Mouse (Mus musculus): Measurements from ENCODE around the gene Cdc42ep4.

Cdc42ep4 gene

DNA sequence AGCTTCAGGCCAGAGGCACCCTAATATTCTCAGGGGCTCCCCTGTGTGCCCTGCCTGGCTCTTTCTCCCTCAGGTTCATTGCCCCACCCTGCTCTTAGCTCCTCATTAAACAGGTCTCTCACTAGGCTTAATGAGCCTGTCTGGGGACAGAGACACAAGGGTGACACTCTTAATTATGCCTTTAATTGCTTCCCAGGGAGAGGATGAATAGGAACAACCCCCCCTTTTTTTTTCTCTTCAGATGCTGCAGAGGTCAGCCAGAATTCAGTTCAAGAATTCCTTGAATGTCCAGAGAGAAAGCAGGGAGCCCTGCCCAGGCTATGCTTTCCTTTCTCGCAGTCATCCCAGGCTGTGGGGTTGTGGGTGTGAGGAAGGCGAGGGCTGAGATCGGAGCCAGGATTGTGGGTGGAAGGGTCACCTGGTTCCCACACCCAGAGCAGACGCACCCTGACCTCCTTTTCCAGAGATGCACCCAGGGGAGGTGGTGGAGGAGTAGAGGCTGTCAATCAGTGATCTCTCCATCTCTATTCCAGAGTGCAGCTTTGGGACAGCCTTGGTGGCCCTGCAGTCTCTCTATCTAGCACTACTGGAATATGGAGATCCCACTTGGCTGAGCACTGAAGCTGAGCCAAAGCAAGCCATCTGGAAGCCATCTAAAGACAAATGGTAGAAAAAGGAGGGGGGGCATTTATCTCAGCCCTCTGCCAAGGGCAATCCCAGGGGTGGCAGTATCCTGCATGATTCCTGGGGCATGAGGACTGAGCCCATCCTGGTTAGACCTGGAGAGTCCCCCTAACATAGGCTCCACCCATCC lies 26.2 kb downstream of the Cdc42ep4 start:
- in situ Hi-C loops (cut with MboI, MseI), result no loop called here

DNA sequence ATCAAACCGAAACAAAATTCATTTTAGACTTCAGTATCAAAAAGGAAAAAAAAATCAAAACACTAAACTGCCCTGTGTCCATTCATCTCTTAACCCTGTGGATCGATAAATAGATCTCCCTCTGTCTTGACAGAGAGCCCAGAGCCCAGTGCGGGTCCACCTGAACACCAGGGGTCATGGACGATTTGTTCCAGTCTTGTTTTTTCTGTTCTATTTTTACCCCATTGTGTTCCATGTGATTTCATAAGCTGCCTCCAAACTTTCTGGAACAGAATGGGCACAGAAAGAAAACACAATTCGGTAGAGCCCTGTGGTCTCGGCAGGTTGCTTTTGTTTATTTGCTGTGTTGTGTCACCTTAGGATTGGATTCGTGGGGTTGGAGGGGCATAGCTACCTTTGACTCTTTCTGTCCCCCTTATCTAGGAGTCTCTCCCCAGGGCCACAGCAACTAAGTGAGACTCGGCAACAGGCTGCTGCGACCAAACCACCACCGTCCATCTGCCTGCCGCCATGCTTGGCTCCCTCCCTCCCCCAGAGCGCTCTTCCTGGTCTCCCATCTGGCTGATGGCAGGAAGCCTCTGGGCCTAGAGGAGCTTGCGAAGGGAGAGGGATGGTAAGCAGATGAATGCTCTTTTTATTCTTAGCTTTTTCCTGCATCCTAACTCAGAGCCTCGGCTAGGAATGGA lies 29.1 kb downstream of the Cdc42ep4 start:
- in situ Hi-C loops (cut with MboI, MseI), result no loop called here

DNA sequence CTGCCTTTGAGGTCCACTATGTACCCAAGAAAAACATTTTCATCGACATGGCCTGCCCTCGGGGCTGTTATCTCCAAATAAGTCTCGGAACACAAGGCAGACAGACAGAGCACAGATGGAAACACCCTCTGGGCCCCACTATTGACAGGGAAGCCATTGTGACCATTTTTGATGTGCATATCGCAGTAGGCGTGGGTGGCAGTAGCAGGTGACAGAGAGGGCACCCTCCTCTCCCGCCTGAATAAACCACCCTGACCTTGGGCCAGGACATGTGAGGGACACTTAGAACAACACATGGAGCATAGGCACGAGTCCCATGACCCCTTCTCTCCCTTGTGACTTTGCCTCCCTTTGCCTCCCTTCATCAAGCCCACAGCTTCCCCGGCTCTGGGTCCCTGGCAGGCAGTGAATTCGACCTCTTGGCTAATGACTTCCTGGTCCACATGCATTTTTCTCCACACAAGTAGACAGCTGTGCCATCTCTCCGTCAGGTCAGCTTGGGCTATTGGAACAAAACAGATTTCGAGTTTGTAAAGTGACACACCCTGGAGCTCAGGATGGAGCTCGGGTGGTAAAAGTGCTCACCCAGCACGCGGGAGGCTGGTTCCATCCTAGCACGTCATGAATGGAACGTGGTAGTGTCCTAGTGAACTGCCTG lies 33.8 kb downstream of the Cdc42ep4 start:
- in situ Hi-C loops (cut with MboI, MseI), result no loop called here

DNA sequence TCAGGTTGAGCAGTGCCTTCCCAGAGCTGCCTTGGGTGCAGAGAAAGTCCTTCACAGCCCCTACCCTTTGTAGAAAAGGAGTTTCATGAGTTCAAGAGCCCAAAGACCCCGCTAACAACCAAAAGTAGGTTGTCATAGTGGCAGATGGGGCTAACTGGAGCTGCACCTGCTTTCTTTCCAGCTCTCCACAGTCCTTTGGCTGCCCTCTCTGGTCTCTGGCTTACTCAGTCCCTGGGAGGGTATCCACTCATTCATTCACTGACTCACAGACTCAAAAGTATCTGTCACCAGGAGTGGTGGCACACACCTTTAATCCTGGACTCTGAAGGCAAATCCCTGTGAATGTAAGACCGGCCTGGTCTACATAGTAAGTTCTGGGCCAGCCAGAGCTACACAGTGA lies 35.5 kb downstream of the Cdc42ep4 start:
- in situ Hi-C loops (cut with MboI, MseI), result no loop called here

DNA sequence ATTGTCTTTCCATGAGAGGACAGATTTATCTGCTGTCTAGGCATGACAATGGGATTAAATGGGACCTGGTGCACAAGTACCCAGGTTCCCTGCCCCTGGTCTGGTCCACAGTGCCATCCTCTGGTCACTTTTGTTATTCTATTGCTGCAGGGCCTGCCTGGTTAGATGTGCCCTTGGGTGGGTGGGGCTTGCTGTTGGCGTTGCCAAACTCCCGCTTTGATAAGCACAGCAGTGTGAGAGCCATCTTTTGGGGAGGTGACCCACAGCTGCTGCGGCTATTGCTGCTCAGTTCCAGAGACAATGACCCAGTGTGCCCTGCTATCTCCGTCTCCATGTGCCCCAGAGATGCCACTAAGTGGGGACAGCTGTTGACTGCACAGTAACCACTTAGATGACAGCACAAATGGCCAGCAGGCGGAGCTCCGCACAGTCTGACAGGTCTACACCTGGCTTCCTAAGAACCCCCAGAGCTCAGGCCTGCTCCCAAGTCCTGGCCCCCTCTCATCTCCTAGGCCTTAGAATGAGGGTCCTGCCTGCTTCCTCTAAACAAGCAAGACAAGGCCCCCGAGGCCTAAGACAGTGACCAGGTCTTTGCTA lies 36.5 kb downstream of the Cdc42ep4 start:
- in situ Hi-C loops (cut with MboI, MseI), result no loop called here

DNA sequence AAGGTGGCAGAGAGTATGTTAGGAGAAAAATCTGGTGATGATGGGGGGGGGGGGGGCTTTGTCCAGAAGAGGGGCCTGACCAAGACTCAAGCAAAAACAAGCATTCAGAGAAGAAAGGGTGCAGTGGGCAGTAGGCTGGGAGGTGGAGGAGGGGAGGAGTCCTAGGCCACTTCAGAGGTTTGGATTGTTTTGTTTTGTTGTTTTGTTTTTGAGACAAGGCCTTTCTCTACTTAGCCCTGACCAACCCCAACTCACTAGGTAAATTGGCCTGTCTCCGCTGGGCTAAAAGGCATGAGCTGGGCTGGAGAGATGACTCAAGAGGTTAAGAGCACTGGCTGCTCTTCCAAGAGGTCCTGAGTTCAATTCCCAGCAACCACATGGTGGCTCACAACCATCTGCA lies 40.6 kb downstream of the Cdc42ep4 start:
- in situ Hi-C loops (cut with MboI, MseI), result no loop called here

DNA sequence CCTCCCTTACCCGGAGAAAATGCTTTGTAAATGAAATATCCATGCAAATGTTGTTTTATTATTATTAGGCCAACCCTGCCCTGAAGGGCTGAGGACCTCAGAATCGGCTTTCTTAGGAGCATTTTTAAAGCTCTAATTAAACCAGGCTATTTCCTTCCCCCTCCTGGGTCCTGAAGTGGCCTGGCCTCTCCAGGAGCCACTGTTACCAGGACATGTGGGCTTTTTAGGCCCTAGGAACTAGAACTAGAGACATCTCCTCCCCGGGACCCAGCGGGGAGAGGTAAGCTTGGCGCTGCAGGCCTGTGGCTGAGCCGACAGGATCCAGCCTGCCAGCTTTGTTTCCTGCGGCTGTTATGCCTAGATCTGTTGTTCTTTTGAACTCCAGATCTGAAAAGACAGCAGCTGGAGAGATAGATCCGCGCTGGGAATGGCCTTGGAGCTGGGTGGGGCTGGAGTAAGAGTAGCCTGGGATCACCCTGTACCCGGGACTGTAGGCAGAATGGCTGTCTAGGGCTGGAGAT lies 41.4 kb downstream of the Cdc42ep4 start:
- in situ Hi-C loops (cut with MboI, MseI), result no loop called here

DNA sequence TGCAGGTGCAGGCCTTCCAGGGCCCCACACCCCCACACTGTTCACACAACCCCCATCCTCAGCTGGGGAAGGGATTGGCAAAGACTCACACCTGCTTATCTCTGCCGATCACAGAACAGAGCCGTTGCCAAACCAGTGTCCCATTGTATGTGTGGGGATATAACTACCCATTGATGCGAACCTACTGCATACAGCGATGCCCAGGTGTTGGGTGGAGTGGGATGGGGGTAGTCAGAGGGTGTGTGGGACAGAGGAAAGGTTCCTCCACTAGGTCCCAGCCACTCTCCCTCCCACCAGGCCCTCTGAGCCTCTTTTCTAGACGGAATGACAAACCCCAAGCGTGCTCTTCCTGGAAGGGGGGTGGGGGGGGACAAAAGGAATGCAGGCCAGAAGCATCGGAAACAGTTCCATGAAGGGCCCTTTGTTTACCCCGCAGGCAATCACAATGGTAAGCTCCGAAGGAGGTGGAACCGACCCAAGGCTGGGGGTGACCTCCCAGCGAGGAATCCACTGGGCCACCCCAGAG lies 41.9 kb downstream of the Cdc42ep4 start, which contains the start of gene Cpsf4l:
TSS of gene Cpsf4l (minus strand) at position 287 of the 526 bp plus-strand sequence.
- in situ Hi-C loops (cut with MboI, MseI), result loop anchor here (5.0 kb wide), 1 partner anchor 103 kb away; no protein-coding TSS in a partner anchor

DNA sequence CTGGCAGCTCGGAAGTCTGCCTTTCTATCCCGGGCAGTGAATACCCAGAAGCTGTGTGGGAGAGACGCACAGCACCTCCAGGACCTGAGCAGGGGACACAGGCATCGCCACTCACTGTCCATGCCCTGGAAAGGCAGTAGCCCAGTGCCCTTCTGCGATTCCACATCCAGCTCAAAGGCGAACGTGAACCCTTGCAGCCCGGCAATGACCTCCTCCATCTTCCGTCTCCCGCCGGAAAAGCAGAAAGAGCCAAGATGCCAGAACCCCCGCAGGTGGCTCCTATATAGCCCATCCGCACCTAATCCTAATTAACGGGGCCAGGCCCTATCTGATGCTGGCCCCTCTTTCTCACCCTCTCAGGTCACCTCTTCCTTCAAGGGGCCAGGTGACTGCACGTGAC lies 42.4 kb downstream of the Cdc42ep4 start:
- in situ Hi-C loops (cut with MboI, MseI), result loop anchor here (5.0 kb wide), 1 partner anchor 103 kb away; no protein-coding TSS in a partner anchor

DNA sequence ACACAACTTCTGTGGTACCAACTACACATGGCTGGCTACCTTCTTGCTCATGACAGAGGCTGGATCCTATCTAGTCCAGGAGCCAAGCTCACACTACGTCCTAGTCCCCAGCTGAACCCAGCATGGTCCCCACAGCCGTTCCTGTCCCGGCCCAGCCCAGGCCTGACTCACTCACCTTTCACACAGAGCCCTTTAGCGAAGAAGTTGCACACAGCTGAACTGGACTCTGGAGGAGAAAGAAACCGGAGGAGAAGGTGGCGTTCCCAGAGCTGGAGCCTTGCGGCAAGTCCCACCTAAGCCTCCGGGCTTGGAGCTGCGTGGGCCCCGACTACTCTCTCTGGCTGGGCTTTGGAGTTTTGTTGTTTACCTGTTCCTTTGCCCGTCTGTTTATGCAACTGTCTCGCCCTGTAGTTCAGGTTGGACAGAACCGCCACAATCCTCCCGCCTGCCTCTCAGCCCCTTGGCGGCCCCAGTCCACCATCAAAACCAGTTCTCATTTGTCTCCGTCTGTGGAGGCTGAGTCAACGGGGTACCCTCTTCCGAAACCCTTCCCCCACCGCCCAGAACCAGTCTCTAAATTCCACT lies 43.0 kb downstream of the Cdc42ep4 start:
- in situ Hi-C loops (cut with MboI, MseI), result loop anchor here (5.0 kb wide), 1 partner anchor 104 kb away; no protein-coding TSS in a partner anchor

DNA sequence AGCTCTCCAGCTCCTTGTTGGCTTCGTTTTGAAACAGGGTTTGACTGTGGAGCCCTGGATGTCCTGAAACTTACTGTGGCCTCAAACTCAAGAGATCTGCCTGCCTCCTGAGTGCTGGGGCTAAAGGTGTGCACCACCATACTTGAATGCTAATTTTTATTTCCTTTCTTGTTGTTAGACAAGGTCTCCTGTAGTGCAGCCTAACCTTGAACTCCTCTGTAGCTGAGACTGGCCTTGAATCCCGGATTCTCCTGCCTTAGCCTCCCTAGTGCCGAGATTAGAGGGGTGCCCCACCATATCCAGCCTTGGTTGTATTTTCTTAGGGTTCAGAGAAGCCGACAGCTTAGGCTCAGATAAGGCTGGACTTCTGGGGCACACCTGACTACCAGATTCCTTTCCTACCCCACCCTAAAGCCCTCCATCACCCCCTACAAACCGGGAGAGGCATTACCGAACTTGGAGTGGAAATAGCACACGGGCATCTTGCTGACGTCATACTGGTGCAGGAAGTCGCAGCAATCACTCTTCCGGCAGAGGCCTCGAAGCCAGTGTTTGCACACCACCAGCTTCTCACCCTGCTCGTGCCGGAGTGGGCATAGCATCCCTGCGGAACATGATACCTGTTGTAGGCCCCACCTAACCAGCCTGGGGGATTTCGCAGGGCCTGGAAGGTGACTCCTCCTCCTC lies 45.6 kb downstream of the Cdc42ep4 start:
- in situ Hi-C loops (cut with MboI, MseI), result loop anchor here (5.0 kb wide), 1 partner anchor 106 kb away; no protein-coding TSS in a partner anchor

DNA sequence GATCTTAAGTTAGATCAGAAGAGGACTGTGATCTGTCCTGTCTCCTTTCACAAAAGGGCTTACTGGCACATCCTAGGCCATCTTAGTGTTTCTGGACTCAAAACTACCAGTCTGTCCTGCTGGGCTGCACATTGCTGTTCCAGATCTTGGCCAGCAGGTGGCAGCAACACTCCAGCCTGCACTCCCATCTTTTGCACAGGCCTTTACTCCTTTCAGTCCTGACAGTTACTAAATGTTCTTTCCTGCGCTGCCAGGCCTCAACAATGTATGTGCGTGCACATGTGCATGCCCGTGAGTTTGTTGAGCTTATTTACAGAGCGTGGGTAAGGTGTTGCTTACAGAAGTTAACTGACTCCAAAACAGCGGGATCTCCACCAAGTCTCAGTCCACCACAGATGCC lies 47.9 kb downstream of the Cdc42ep4 start:
- in situ Hi-C loops (cut with MboI, MseI), result no loop called here

DNA sequence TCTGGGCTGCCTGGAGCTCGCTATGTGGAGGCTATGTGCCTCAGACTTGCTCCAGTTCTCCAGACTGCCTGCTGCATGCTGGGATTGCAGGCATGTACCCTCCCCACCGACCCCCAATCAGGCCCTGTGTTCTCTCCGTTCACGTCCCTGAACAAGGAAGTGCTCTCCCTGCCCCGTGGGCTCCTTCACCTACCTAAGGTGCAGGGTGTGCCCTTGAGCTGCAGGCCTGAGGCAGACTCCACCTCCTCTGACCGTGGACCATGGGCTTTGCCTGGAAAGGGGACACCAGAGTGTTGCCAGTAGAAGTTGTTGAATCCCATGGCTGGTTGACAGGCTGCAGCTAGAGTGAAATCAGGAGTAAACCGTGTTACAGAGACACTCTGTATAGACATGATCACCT lies 52.0 kb downstream of the Cdc42ep4 start:
- in situ Hi-C loops (cut with MboI, MseI), result no loop called here

DNA sequence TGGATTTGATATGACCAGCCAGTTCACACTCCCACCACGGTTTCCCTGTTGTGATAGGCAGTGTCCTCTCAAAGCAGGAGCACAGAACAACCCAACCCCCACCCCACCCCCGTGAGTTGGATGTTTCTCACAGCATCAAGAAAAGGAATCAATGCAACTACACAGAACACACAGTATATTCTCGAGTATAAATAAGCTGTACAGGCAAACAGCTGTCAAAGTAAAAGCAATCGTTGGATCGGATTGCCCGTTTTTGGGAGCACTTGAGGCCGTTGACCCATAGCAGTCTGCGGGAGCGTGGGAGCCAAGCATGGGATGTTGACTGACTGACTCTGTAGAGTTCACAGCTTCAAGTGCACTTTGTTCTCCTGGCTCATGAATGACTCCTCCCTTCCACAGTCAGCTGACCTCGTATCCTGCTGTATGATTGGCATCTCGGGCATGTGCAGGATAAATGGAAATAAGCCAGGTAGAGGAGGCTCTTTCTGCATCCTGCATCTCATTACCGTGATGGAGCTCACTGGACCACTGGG lies 53.6 kb downstream of the Cdc42ep4 start:
- in situ Hi-C loops (cut with MboI, MseI), result no loop called here

DNA sequence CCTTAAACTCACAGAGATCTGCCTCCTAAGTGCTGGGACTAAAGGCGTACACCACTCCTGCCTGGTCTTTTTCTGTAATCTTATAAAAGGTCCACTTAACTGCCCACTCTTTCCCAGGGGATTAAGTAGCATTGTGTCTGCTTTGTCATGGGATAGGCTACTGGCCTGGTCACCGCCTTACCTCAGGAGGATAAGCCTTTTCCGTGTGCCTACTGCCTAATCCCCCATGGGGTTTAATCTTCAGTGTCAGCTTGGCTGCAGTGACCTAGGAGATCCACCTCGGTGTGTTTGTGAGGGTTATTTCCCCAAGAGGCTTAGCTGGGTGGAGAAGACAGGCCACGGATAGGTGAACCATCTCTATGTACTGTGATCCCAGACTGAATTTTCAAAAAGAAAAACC lies 54.1 kb downstream of the Cdc42ep4 start:
- in situ Hi-C loops (cut with MboI, MseI), result no loop called here

DNA sequence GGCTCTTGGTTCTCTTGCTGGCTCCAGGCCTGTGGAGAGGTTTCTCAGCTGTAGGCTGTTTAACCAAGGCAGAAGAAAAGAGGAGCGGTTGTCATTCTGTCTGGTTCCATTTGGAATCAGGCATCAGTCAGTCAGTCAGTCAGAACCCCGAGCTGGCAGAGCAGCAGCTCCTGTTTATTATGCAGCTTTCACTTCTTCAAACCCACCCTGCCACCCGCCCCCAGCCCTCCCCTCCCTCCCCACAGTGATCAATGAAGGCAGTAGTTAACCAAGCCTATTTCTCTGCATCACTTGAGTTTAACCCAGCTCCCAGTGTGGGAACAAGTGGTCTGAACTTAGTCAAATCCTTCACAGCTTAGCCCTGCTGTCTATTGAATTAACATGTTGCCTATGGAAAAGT lies 59.8 kb downstream of the Cdc42ep4 start:
- in situ Hi-C loops (cut with MboI, MseI), result loop anchor here (5.0 kb wide), 1 partner anchor 55 kb away; no protein-coding TSS in a partner anchor

DNA sequence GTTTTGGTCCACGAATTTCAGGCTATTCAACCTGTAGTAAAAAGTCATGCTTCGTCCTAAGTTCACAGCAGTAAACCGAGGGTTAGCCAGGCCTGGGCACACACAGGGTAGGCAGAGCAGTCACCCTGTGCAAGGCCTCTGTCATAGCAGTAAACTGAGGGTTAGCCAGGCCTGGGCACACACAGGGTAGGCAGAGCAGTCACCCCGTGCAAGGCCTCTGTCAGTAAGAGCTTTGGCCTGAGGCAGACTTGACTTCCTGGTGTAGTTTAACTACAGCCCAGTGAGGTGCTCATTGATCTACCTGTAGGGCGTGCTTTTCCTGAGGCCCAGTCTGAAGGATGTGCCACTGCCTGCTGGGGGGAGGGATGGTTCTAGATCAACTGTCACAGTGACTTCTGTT lies 60.4 kb downstream of the Cdc42ep4 start:
- in situ Hi-C loops (cut with MboI, MseI), result loop anchor here (5.0 kb wide), 1 partner anchor 56 kb away; no protein-coding TSS in a partner anchor

DNA sequence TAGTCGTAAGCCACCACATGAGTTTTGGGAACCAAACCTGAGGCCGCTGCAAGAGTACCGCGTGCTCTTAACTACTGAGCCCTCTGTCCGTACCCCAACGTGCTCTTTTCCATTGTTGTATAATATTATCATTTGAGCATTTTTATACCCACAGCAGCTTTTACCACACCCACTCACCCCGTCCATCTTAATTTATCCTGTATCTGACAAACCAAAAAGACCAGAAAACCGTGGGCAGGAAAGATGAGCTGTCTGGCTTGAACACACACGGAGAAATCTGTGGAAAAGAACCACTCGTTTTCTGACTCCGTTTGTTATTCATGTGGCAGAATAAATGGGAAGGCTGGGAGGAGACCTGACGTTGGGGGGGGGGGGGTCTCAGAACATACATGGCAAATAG lies 61.2 kb downstream of the Cdc42ep4 start:
- in situ Hi-C loops (cut with MboI, MseI), result loop anchor here (5.0 kb wide), 1 partner anchor 57 kb away; no protein-coding TSS in a partner anchor

DNA sequence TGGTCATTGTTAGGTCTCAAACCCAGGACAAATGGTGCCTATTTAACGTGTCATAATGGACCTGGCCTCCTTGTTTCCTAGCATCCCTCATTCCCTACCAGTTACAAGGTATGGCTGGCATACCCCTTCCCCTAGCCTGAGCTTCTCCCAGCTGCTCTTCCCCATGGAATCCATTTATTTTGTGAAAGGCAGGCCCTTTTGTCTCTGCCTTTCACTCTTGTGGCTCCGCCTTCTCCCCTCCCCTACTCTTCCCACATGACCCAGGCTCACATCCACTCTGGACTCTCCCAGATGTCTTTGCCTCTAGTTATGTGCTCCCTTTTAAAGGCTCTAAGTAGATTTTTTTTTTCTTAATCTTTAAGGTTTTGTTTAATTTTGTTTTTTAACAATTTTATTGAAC lies 64.7 kb downstream of the Cdc42ep4 start:
- in situ Hi-C loops (cut with MboI, MseI), result no loop called here
